Mouse (Mus musculus) kidney, postnatal 10 days (tissue): Measurements from ENCODE around the gene F2rl3.

Experiments
- DNase-seq: peaks from one replicate; pipeline ENCODE4 v3.0.0; 2021; ENCODE audit warnings: mixed read lengths

F2rl3 gene

GRCm38 (mm10) chr8:72761322-72762051 is at the start of gene F2rl3:
TSS of gene F2rl3 (plus strand) at chr8:72761880.
- DNase-seq = peak; percentile 43

- DNase-seq = no peak
Measured at GRCm38 (mm10) chr8:72712569-72712968, 49.1 kb upstream of the F2rl3 start.

- DNase-seq = no peak
Measured at GRCm38 (mm10) chr8:72716594-72716993, 45.1 kb upstream of the F2rl3 start.

- DNase-seq = no peak
Measured at GRCm38 (mm10) chr8:72720541-72720940, 41.1 kb upstream of the F2rl3 start.

- DNase-seq = peak; percentile 97
Measured at GRCm38 (mm10) chr8:72722769-72723650, 38.7 kb upstream of the F2rl3 start, which contains the start of gene Sin3b. TSS of gene Sin3b (plus strand) at chr8:72723285.

- peak; percentile 58 for DNase-seq
Measured at GRCm38 (mm10) chr8:72723651-72724001, 38.1 kb upstream of the F2rl3 start.

- DNase-seq = no peak
Measured at GRCm38 (mm10) chr8:72728636-72729035, 33.0 kb upstream of the F2rl3 start.

GRCm38 (mm10) chr8:72735001-72735400 is 26.7 kb upstream of the F2rl3 start:
- peak; percentile 17 for DNase-seq

- no peak for DNase-seq
Measured at GRCm38 (mm10) chr8:72736868-72737267, 24.8 kb upstream of the F2rl3 start.

- DNase-seq = peak; percentile 69
Measured at GRCm38 (mm10) chr8:72746061-72746460, 15.6 kb upstream of the F2rl3 start.

GRCm38 (mm10) chr8:72749846-72750245 is 11.8 kb upstream of the F2rl3 start:
- no peak for DNase-seq

- no peak for DNase-seq
Measured at GRCm38 (mm10) chr8:72750266-72750665, 11.4 kb upstream of the F2rl3 start.

- peak; percentile 2 for DNase-seq
Measured at GRCm38 (mm10) chr8:72751126-72751525, 10.6 kb upstream of the F2rl3 start.

- DNase-seq = peak; percentile 9
Measured at GRCm38 (mm10) chr8:72752289-72752688, 9.4 kb upstream of the F2rl3 start.

- DNase-seq = peak; percentile 6
Measured at GRCm38 (mm10) chr8:72753165-72753564, 8.5 kb upstream of the F2rl3 start.

GRCm38 (mm10) chr8:72753781-72754180 is 7.9 kb upstream of the F2rl3 start:
- peak; percentile 3 for DNase-seq

- peak; percentile 1 for DNase-seq
Measured at GRCm38 (mm10) chr8:72756031-72756430, 5.6 kb upstream of the F2rl3 start.

GRCm38 (mm10) chr8:72756771-72757390 is 4.8 kb upstream of the F2rl3 start:
- peak; percentile 7 for DNase-seq

- DNase-seq = peak; percentile 2
Measured at GRCm38 (mm10) chr8:72757426-72758195, 4.1 kb upstream of the F2rl3 start.

- peak; percentile 14 for DNase-seq
Measured at GRCm38 (mm10) chr8:72758310-72758709, 3.4 kb upstream of the F2rl3 start.

- DNase-seq = no peak
Measured at GRCm38 (mm10) chr8:72760216-72760615, 1.5 kb upstream of the F2rl3 start.

- DNase-seq = no peak
Measured at GRCm38 (mm10) chr8:72762306-72762705, 626 bp downstream of the F2rl3 start.

GRCm38 (mm10) chr8:72765696-72766095 is 4.0 kb downstream of the F2rl3 start:
- DNase-seq = no peak
